Mouse (Mus musculus): Measurements from ENCODE around the gene Rftn1. TPM values are rescaled to one million over a fixed set of nuclear protein-coding genes. Genes with fewer than 3 reads are reported as not detected.
A peak's percentile ranks its signal among the peaks of the same experiment; 100 is the strongest.
"Not testable (repeated sequence)": the region's sequence is repeated elsewhere in the genome, so short reads cannot be mapped to it uniquely, and the experiment has no call there.

Rftn1 gene
- total and polyA plus RNA-seq, 3 experiments = 41.5 to 50.5 (median 49.4) TPM

GRCm38 (mm10) chr17:50124708-50125107 is 65.8 kb downstream of the Rftn1 start:
- no peaks in the 10 kb centered on the region for H3K27me3 ChIP-seq (ENCODE audit: control insufficient read depth, insufficient read depth, low read length)
- no peak for DNase-seq
- 40% methylated on average over 4 of the region's 4 CpGs for WGBS
- peak overlapping the region; percentile 75 for H3K27ac ChIP-seq
- H3K9ac ChIP-seq (ENCODE audit: low read depth, low read length) = no peak overlapping the region
- H3K4me3 ChIP-seq = no peak overlapping the region
- H3K79me2 ChIP-seq (replicated peaks; ENCODE audit: control insufficient read depth, insufficient read depth, low read length) = no peaks in the 10 kb centered on the region; the same call in 1 of the 2 replicates
- peaks cover 46% of the 10 kb centered on the region for H3K36me3 ChIP-seq (ENCODE audit: control insufficient read depth, insufficient read depth, low read length)
- TF ChIP-seq EP300 (IDR thresholded peaks at IDR 0.05; ENCODE audit: insufficient read depth, low read depth, low read length) = no peak
- no peak for TF ChIP-seq CTCF (IDR thresholded peaks at IDR 0.05)
- TF ChIP-seq POLR2A (IDR thresholded peaks at IDR 0.05; ENCODE audit: insufficient read depth, low read depth, low read length) = no peak
- peaks cover 53% of the 10 kb centered on the region for H3K4me1 ChIP-seq (ENCODE audit: control insufficient read depth, insufficient read depth, low read length)
- intact Hi-C loops (cut with DNase I) = loop anchor here (5.0 kb wide), 1 partner anchor 63 kb away; no protein-coding TSS in a partner anchor

- H3K27me3 ChIP-seq (ENCODE audit: control insufficient read depth, insufficient read depth, low read length) = no peaks in the 10 kb centered on the region
- peaks cover 46% of the 10 kb centered on the region for H3K4me1 ChIP-seq (ENCODE audit: control insufficient read depth, insufficient read depth, low read length)
- H3K36me3 ChIP-seq (ENCODE audit: control insufficient read depth, insufficient read depth, low read length) = peaks cover 41% of the 10 kb centered on the region
- H3K9ac ChIP-seq (ENCODE audit: low read depth, low read length) = no peak overlapping the region
- H3K4me3 ChIP-seq = no peak overlapping the region
- peak overlapping the region; percentile 24 for H3K27ac ChIP-seq
- 53% methylated on average over 8 of the region's 8 CpGs for WGBS
- TF ChIP-seq EP300 (IDR thresholded peaks at IDR 0.05; ENCODE audit: insufficient read depth, low read depth, low read length) (no peak), POLR2A (IDR thresholded peaks at IDR 0.05; ENCODE audit: insufficient read depth, low read depth, low read length) (no peak), CTCF (IDR thresholded peaks at IDR 0.05) (no peak)
- intact Hi-C loops (cut with DNase I) = loop anchor here (5.0 kb wide), 1 partner anchor 65 kb away; no protein-coding TSS in a partner anchor
- DNase-seq = no peak
- no peaks in the 10 kb centered on the region for H3K79me2 ChIP-seq (replicated peaks; ENCODE audit: control insufficient read depth, insufficient read depth, low read length)
Measured at GRCm38 (mm10) chr17:50122555-50122954, 67.9 kb downstream of the Rftn1 start.

GRCm38 (mm10) chr17:50120098-50120497 is 70.4 kb downstream of the Rftn1 start:
- Histone ChIP-seq H3K79me2 (replicated peaks; ENCODE audit: control insufficient read depth, insufficient read depth, low read length) (no peaks in the 10 kb centered on the region), H3K36me3 (ENCODE audit: control insufficient read depth, insufficient read depth, low read length) (peaks cover 27% of the 10 kb centered on the region), H3K9ac (ENCODE audit: low read depth, low read length) (no peak overlapping the region), H3K27ac (peak overlapping the region; percentile 91), H3K4me3 (no peak overlapping the region), H3K4me1 (ENCODE audit: control insufficient read depth, insufficient read depth, low read length) (peaks cover 45% of the 10 kb centered on the region), H3K27me3 (ENCODE audit: control insufficient read depth, insufficient read depth, low read length) (no peaks in the 10 kb centered on the region)
- TF ChIP-seq POLR2A (IDR thresholded peaks at IDR 0.05; ENCODE audit: insufficient read depth, low read depth, low read length) = 0 out of 2 replicates have a peak, but pooled peaks have one; percentile 31
- peak; percentile 72 for TF ChIP-seq EP300 (IDR thresholded peaks at IDR 0.05; ENCODE audit: insufficient read depth, low read depth, low read length)
- no peak for TF ChIP-seq CTCF (IDR thresholded peaks at IDR 0.05)
- DNase-seq = peak; percentile 44 to 83
- 26% methylated on average over 4 of the region's 4 CpGs for WGBS
- intact Hi-C loops (cut with DNase I) = loop anchor here (5.0 kb wide), 1 partner anchor 67 kb away; no protein-coding TSS in a partner anchor

- intact Hi-C loops (cut with DNase I) = loop anchor here (1.0 to 5.0 kb wide), 2 partner anchors 26 to 35 kb away; no protein-coding TSS in a partner anchor
- WGBS = 87% methylated on average over 7 of the region's 7 CpGs
- DNase-seq = no peak
- TF ChIP-seq POLR2A (IDR thresholded peaks at IDR 0.05; ENCODE audit: insufficient read depth, low read depth, low read length) (no peak), CTCF (IDR thresholded peaks at IDR 0.05) (no peak), EP300 (IDR thresholded peaks at IDR 0.05; ENCODE audit: insufficient read depth, low read depth, low read length) (no peak)
- Histone ChIP-seq H3K79me2 (replicated peaks; ENCODE audit: control insufficient read depth, insufficient read depth, low read length) (no peaks in the 10 kb centered on the region), H3K27me3 (ENCODE audit: control insufficient read depth, insufficient read depth, low read length) (no peaks in the 10 kb centered on the region), H3K9ac (ENCODE audit: low read depth, low read length) (no peak overlapping the region), H3K4me1 (ENCODE audit: control insufficient read depth, insufficient read depth, low read length) (peaks cover 34% of the 10 kb centered on the region), H3K4me3 (no peak overlapping the region), H3K36me3 (ENCODE audit: control insufficient read depth, insufficient read depth, low read length) (peaks cover 19% of the 10 kb centered on the region), H3K27ac (peak overlapping the region; percentile 52)
Measured at GRCm38 (mm10) chr17:50117461-50117860, 73.0 kb downstream of the Rftn1 start.

GRCm38 (mm10) chr17:50116980-50117379 is 73.5 kb downstream of the Rftn1 start:
- H3K27ac ChIP-seq = peak overlapping the region; percentile 64
- peaks cover 34% of the 10 kb centered on the region for H3K4me1 ChIP-seq (ENCODE audit: control insufficient read depth, insufficient read depth, low read length)
- no peaks in the 10 kb centered on the region for H3K79me2 ChIP-seq (replicated peaks; ENCODE audit: control insufficient read depth, insufficient read depth, low read length)
- 17% methylated on average over 3 of the region's 3 CpGs for WGBS
- H3K36me3 ChIP-seq (ENCODE audit: control insufficient read depth, insufficient read depth, low read length) = peaks cover 16% of the 10 kb centered on the region
- TF ChIP-seq EP300 (IDR thresholded peaks at IDR 0.05; ENCODE audit: insufficient read depth, low read depth, low read length) (0 out of 2 replicates have a peak, but pooled peaks have one; percentile 40), POLR2A (IDR thresholded peaks at IDR 0.05; ENCODE audit: insufficient read depth, low read depth, low read length) (no peak), CTCF (IDR thresholded peaks at IDR 0.05) (no peak)
- no peak overlapping the region for H3K4me3 ChIP-seq
- intact Hi-C loops (cut with DNase I) = loop anchor here (1.0 to 5.0 kb wide), 2 partner anchors 26 to 35 kb away; no protein-coding TSS in a partner anchor
- H3K9ac ChIP-seq (ENCODE audit: low read depth, low read length) = no peak overlapping the region
- H3K27me3 ChIP-seq (ENCODE audit: control insufficient read depth, insufficient read depth, low read length) = no peaks in the 10 kb centered on the region
- peak in 1 of 2 experiments; percentile 71 for DNase-seq

GRCm38 (mm10) chr17:50116401-50116800 is 74.1 kb downstream of the Rftn1 start:
- 90% methylated on average over 1 of the region's 1 CpGs for WGBS
- H3K27me3 ChIP-seq (ENCODE audit: control insufficient read depth, insufficient read depth, low read length); H3K4me3 ChIP-seq; DNase-seq; H3K9ac ChIP-seq (ENCODE audit: low read depth, low read length); H3K79me2 ChIP-seq (replicated peaks; ENCODE audit: control insufficient read depth, insufficient read depth, low read length): not testable (repeated sequence)
- Histone ChIP-seq H3K36me3 (ENCODE audit: control insufficient read depth, insufficient read depth, low read length) (peaks cover 17% of the 10 kb centered on the region), H3K27ac (peak overlapping the region; percentile 64), H3K4me1 (ENCODE audit: control insufficient read depth, insufficient read depth, low read length) (peaks cover 32% of the 10 kb centered on the region)
- 0 out of 2 replicates have a peak, but pooled peaks have one; percentile 32 for TF ChIP-seq EP300 (IDR thresholded peaks at IDR 0.05; ENCODE audit: insufficient read depth, low read depth, low read length)
- intact Hi-C loops (cut with DNase I) = loop anchor here (5.0 kb wide), 1 partner anchor 34 kb away; no protein-coding TSS in a partner anchor

- not testable (repeated sequence) for H3K27ac ChIP-seq; H3K27me3 ChIP-seq (ENCODE audit: control insufficient read depth, insufficient read depth, low read length); H3K4me3 ChIP-seq; H3K9ac ChIP-seq (ENCODE audit: low read depth, low read length); DNase-seq; H3K79me2 ChIP-seq (replicated peaks; ENCODE audit: control insufficient read depth, insufficient read depth, low read length)
- 98% methylated on average over 3 of the region's 3 CpGs for WGBS
- Histone ChIP-seq H3K36me3 (ENCODE audit: control insufficient read depth, insufficient read depth, low read length) (peaks cover 15% of the 10 kb centered on the region), H3K4me1 (ENCODE audit: control insufficient read depth, insufficient read depth, low read length) (peaks cover 29% of the 10 kb centered on the region)
- intact Hi-C loops (cut with DNase I) = loop anchor here (5.0 kb wide), 1 partner anchor 33 kb away; no protein-coding TSS in a partner anchor
Measured at GRCm38 (mm10) chr17:50115716-50116115, 74.8 kb downstream of the Rftn1 start.
